Mouse (Mus musculus) spleen, adult 2 months (tissue): ENCODE results near the gene Cfap126. TPM values are rescaled to one million over a fixed set of nuclear protein-coding genes. Genes with fewer than 3 reads are reported as not detected.
"Not testable (repeated sequence)": the region's sequence is repeated elsewhere in the genome, so short reads cannot be mapped to it uniquely, and the experiment has no call there.

ENCODE experiments used
- DNase-seq, 2 experiments: peaks; one replicate each; pipeline versions ENCODE4 v3.0.0 to v3.0.0-alpha.2; 2012 to 2021; ENCODE audit warnings: low spot score in 2 of 2, low read depth in 1 of 2
- H3K27ac ChIP-seq: fragments of 200-500 bp; 2 replicates; pipeline ENCODE4 v1.5.1; 2012; ENCODE audit warnings: low read length, inconsistent platforms; ENCODE audit not compliant: insufficient read depth
- H3K27me3 ChIP-seq: fragments of 200-500 bp; 2 replicates; pipeline ENCODE4 v1.6.1; 2012; ENCODE audit warnings: mild to moderate bottlenecking, moderate library complexity, low read length, inconsistent platforms; ENCODE audit not compliant: control insufficient read depth, insufficient read depth
- H3K36me3 ChIP-seq: fragments of 200-500 bp; 2 replicates; pipeline ENCODE4 v1.6.1; 2012; ENCODE audit warnings: mild to moderate bottlenecking, low read length, inconsistent platforms; ENCODE audit not compliant: control insufficient read depth, insufficient read depth
- H3K4me1 ChIP-seq: fragments of 200-500 bp; 2 replicates; pipeline ENCODE4 v1.6.1; 2011; ENCODE audit warnings: inconsistent platforms; ENCODE audit not compliant: control insufficient read depth, insufficient read depth, insufficient read length
- H3K4me3 ChIP-seq: fragments of 200-500 bp; 2 replicates; pipeline ENCODE4 v1.5.1; 2011; ENCODE audit warnings: mild to moderate bottlenecking, inconsistent platforms; ENCODE audit not compliant: insufficient read depth, insufficient read length; ENCODE audit errors: extremely low read depth
- CTCF ChIP-seq: fragments of 200-500 bp; IDR thresholded peaks from 2 replicates; pipeline ENCODE4 v1.5.1; 2011; ENCODE audit warnings: mild to moderate bottlenecking, inconsistent platforms; ENCODE audit not compliant: insufficient read depth, insufficient read length, insufficient replicate concordance; ENCODE audit errors: extremely low read depth
- POLR2A ChIP-seq: fragments of 200-500 bp; IDR thresholded peaks from 2 replicates; pipeline ENCODE4 v1.6.1; 2011; ENCODE audit warnings: low read depth, low read length, inconsistent platforms
- WGBS: fragments of 180-500 bp; shearing (Covaris S2); methylation state at CpG from one replicate; pipeline ENCODE4 v1.1.7; 2018; 5-methylcytosine and 5-hydroxymethylcytosine counted together
- polyA plus RNA-seq: library from polyadenylated mRNA; depleted of rRNA; stranded (reverse); fragments of >200 nt; gene quantifications from 2 replicates; pipeline ENCODE4 v1.2.3, GENCODE M21; 2012

Cfap126 gene
- polyA plus RNA-seq, 1 experiment, result 2.4 TPM

DNA sequence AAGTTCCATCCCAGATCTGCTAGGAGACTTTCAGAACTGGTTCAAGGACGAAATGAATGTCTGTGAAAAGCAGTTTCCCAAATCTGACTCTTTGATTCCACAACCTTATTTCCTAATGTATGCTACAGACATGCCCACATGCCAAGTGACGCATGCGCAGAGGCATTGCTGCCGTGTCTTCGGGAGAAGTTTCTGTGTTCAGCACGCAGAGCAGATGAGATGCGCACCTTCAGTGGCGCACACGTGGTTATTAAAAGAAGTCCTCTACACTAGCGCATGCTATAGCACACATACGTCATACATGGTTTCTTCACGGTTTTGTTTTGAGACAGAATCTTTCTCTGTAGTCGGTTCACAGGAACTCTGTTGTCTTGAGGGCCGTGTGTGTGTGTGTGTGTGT is 5.7 kb downstream of the Cfap126 start:
- 90% methylated on average over 14 of the region's 14 CpGs for WGBS
- H3K4me1 ChIP-seq, result peaks cover 5% of the 10 kb centered on the region; the same call in 1 of the 2 replicates
- TF ChIP-seq CTCF, result no peak
- TF ChIP-seq POLR2A, result no peak

DNA sequence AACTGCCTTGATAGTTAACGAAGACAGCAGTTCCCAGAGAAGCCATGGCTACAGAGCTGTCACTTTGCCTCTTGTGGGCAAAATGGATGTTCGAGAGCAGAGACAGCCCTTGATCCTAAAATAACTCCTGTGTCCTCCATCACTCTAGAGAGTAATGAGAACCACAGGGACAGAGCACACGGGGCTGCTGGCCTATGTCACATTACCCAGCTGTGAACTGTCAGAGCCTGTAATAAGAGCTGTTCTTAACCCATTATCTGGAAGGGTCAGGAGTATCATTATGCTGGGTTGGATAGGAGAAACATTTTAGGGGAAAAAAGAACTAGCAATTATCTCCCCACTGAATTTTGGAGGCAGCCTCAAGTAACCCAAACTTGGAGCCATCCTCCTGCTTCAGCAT is 7.2 kb downstream of the Cfap126 start:
- 79% methylated on average over 3 of the region's 3 CpGs for WGBS
- TF ChIP-seq POLR2A (no peak), CTCF (no peak)
- Histone ChIP-seq H3K4me1 (peaks cover 5% of the 10 kb centered on the region; the same call in 1 of the 2 replicates), H3K27ac (no peak overlapping the region), H3K4me3 (no peak overlapping the region), H3K27me3 (no peaks in the 10 kb centered on the region), H3K36me3 (no peaks in the 10 kb centered on the region)
- DNase-seq, result no peak

More for the DNA sequence above, 5.7 kb downstream of the Cfap126 start:
- no peaks in the 10 kb centered on the region for H3K27me3 ChIP-seq
- H3K36me3 ChIP-seq, result no peaks in the 10 kb centered on the region
- no peak overlapping the region for H3K27ac ChIP-seq
- no peak for DNase-seq
- no peak overlapping the region for H3K4me3 ChIP-seq

DNA sequence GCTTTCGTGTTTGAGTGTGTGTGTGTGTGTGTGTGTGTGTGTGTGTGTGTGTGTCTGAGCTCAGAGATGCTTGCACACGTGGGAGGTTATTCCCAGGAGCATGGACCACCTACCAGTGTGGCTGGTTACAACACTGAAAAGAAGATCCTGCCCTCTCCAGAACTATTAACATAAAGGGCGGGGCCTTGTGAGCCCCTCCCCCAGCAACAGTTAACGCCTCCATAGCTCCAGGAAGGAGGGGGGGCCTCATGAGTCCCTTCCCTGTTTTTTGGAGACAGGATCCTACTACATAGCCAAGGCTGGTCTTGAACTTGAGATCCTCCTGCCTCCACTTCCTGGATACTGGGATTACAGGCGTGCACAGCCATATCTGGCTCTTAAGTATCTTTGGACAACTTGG is 8.1 kb downstream of the Cfap126 start:
- no peak for DNase-seq
- no peak overlapping the region for H3K4me3 ChIP-seq
- H3K27ac ChIP-seq, result no peak overlapping the region
- no peaks in the 10 kb centered on the region for H3K27me3 ChIP-seq
- H3K4me1 ChIP-seq, result peaks cover 5% of the 10 kb centered on the region; the same call in 1 of the 2 replicates
- no peak for TF ChIP-seq CTCF
- 67% methylated on average over 5 of the region's 5 CpGs for WGBS
- no peaks in the 10 kb centered on the region for H3K36me3 ChIP-seq

DNA sequence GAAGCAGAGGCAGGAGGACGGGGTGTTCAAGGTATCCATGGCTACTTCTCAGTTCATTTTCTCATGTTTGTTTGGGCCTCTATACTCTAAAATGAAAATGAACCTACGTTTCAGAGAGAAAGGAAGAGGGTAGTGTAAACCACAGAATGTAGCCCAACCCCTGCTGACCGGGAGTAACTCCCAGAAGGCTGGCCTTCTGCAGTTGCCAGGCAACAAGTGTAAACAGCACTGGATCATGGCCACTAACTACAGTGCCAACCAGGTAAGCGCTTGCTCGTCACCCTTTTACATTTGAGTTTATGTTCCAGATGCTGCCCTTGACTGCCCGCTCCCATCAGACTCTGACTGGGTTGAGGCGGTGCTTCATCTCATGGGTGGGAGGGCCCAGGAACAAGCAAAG is 9.2 kb downstream of the Cfap126 start:
- peak in 1 of 2 experiments; percentile 52 for DNase-seq
- no peaks in the 10 kb centered on the region for H3K36me3 ChIP-seq
- H3K27me3 ChIP-seq, result no peaks in the 10 kb centered on the region
- no peak overlapping the region; the same call in 1 of the 2 replicates for H3K4me3 ChIP-seq
- no peak for TF ChIP-seq CTCF
- no peak for TF ChIP-seq POLR2A
- 17% methylated on average over 7 of the region's 7 CpGs for WGBS
- no peak overlapping the region for H3K27ac ChIP-seq
- H3K4me1 ChIP-seq, result peaks cover 5% of the 10 kb centered on the region; the same call in 1 of the 2 replicates

DNA sequence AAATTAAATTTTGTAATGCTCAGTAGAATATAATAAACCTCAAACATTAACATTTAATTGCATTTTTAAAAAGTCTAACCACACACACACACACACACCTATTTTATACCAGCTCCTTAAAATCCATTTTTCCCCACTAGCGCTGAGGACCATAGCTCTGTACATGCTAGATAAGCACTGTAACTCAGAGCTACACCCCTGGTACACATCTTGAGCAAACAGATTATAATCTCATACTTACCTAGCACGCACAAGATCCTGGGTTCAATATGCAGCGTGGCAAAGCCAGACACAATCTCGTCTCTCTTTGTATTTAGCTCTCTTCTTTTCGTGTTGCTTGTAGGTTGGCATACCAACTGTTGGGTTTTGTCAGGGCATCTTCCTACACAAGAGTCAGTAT is 10.7 kb downstream of the Cfap126 start:
- H3K4me3 ChIP-seq, result no peak overlapping the region
- no peak for DNase-seq
- TF ChIP-seq CTCF (no peak), POLR2A (no peak)
- H3K27ac ChIP-seq, result no peak overlapping the region
- H3K4me1 ChIP-seq, result peaks cover 5% of the 10 kb centered on the region; the same call in 1 of the 2 replicates
- H3K36me3 ChIP-seq, result no peaks in the 10 kb centered on the region; the same call in 1 of the 2 replicates
- WGBS, result 88% methylated on average over 5 of the region's 5 CpGs
- no peaks in the 10 kb centered on the region for H3K27me3 ChIP-seq

DNA sequence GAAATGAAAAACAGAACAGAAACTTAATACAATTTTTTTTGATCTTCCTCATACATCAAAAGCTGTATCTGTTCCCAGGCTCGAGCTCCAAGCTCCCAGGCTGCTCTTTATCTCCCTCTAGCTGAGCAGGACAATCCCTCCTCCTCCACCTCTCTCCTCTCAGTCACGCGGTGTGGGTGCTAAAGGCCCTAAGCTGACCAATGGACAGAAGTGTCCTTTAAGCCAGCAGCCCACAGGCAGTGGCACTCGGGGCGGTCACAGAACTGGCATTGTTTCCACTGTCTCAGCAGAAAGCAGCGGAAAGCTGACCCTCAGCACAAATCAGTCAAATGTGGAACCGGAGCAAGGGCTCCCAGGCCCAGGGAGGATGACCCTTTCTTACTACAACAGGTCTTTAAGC is 15.5 kb downstream of the Cfap126 start:
- DNase-seq, result peak in 1 of 2 experiments; percentile 11
- H3K27ac ChIP-seq, result no peak overlapping the region
- H3K4me3 ChIP-seq, result no peak overlapping the region
- no peaks in the 10 kb centered on the region for H3K4me1 ChIP-seq
- 79% methylated on average over 7 of the region's 7 CpGs for WGBS
- TF ChIP-seq CTCF (no peak), POLR2A (no peak)
- H3K36me3 ChIP-seq, result peaks cover 12% of the 10 kb centered on the region
- H3K27me3 ChIP-seq, result no peaks in the 10 kb centered on the region

DNA sequence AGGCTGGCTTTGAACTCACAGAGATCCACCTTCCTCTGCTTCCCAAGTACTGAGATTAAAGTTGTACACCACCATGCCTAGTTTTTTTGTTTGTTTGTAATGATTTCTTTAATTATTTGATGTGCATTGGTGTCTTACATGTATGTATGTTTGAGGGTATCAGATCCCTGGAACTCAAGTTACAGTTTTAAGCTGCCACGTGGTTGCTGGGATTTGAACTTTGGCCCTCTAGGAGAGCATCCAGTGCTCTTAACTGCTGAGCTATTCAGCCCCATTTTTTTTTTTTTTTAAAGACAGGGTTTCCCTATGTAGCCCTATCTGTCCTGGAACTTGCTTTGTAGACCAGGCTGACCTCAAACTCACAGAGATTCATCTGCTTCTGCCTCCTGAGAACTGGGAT is 17.3 kb downstream of the Cfap126 start:
- no peak overlapping the region for H3K27ac ChIP-seq

DNA sequence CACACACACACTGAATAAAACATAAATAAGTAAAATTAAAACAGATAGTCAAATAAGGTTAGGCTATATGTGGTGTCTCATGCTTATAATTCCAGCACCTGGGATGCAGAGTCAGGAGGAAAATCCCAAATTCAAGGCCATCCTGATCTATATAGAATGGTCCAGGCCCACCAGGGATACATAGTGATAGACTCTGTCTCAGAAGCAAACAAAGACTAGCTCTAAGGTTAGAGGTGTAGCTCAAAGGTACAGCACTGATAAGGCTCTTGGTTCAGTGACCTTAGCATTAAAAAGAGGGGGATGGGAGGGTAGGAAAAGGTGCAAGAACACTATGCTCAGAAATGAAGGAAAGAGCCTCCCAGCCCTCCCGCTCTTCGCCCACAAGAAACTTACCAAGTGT is 21.9 kb downstream of the Cfap126 start:
- TF ChIP-seq POLR2A (no peak), CTCF (no peak)
- Histone ChIP-seq H3K4me1 (no peaks in the 10 kb centered on the region), H3K4me3 (no peak overlapping the region), H3K36me3 (peaks cover 24% of the 10 kb centered on the region), H3K27me3 (no peaks in the 10 kb centered on the region), H3K27ac (no peak overlapping the region)
- WGBS, result 99% methylated on average over 2 of the region's 2 CpGs
- no peak for DNase-seq

More for the DNA sequence above, 17.3 kb downstream of the Cfap126 start:
- no peaks in the 10 kb centered on the region for H3K27me3 ChIP-seq
- DNase-seq, result no peak
- 85% methylated on average over 1 of the region's 1 CpGs for WGBS
- TF ChIP-seq POLR2A (no peak), CTCF (no peak)
- peaks cover 21% of the 10 kb centered on the region for H3K36me3 ChIP-seq
- H3K4me1 ChIP-seq, result no peaks in the 10 kb centered on the region
- H3K4me3 ChIP-seq, result no peak overlapping the region

DNA sequence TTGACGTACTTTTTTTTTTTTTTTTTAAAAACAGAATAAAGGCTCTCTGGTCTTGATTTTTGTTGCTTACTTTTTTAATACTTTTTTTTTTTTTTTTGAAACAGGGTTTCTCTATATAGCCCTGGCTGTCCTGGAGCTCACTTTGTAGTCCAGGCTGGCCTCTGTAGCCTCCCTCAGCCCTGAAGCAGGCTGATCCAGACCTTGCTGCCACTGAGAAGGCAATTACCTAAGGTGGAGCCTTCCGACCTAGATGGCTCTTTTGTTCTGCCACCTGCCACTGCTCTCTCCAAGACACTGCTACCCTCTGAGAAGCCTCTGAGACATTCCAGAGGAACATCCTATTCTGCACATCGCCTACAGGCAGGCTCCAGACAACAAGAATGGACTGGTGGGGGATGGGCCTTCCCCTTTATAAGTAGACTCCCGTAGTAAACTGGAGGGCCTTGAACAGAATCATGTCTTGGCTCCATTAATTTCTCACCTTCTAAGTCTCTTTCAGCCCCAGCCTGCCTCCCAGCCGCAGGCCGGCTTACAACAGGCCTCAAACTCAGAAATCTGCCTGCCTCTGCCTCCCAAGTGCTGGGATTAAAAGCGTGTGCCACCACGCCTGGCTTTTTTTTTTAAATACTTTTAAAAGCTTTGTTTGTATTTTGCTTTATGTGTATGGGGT is 23.9 kb downstream of the Cfap126 start:
- 95% methylated on average over 8 of the region's 8 CpGs for WGBS
- H3K4me1 ChIP-seq, H3K4me3 ChIP-seq, H3K27ac ChIP-seq, H3K27me3 ChIP-seq, DNase-seq: not testable (repeated sequence)
- H3K36me3 ChIP-seq, result peaks cover 25% of the 10 kb centered on the region

DNA sequence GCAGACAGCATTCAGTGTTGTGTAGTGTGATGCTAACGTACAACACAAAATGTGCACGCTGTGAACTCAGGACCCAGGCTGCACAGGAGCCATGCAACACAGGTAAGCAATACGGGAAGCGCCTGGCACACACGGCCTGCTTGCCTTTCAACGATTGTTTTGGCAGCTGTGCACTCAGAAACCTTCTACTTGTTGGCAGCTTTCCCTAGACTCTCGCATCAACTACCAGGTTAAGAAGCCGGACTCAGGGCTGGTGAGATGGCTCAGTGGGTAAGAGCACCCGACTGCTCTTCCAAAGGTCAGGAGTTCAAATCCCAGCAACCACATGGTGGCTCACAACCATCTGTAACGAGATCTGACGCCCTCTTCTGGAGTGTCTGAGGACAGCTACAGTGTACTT is 29.3 kb downstream of the Cfap126 start:
- peaks cover 21% of the 10 kb centered on the region for H3K36me3 ChIP-seq
- not testable (repeated sequence) for H3K27ac ChIP-seq, H3K4me1 ChIP-seq, H3K27me3 ChIP-seq, DNase-seq, H3K4me3 ChIP-seq
- WGBS, result 85% methylated on average over 11 of the region's 11 CpGs
